Mouse (Mus musculus): ENCODE measurements around the gene Itga11.

The Itga11 gene

GRCm38 (mm10) chr9:62684311-62684710 is 6.7 kb downstream of the Itga11 start:
- DNase-seq (ENCODE audit: low spot score in 2 of 2) = no peak

- DNase-seq (ENCODE audit: low spot score in 2 of 2) = no peak
These were observed 12.1 kb downstream of the Itga11 start for GRCm38 (mm10) chr9:62689748-62690147.

GRCm38 (mm10) chr9:62694054-62694453 is 16.4 kb downstream of the Itga11 start:
- no peak for DNase-seq (ENCODE audit: low spot score in 2 of 2)

- DNase-seq (ENCODE audit: low spot score in 2 of 2) = no peak
These were observed 17.6 kb downstream of the Itga11 start for GRCm38 (mm10) chr9:62695210-62695609.

GRCm38 (mm10) chr9:62696799-62697198 is 19.2 kb downstream of the Itga11 start:
- no peak for DNase-seq (ENCODE audit: low spot score in 2 of 2)

GRCm38 (mm10) chr9:62707267-62707666 is 29.6 kb downstream of the Itga11 start:
- DNase-seq (ENCODE audit: low spot score in 2 of 2) = no peak

GRCm38 (mm10) chr9:62707870-62708269 is 30.2 kb downstream of the Itga11 start:
- DNase-seq (ENCODE audit: low spot score in 2 of 2) = no peak

GRCm38 (mm10) chr9:62709983-62710382 is 32.4 kb downstream of the Itga11 start:
- DNase-seq (ENCODE audit: low spot score in 2 of 2) = no peak

GRCm38 (mm10) chr9:62712374-62712773 is 34.7 kb downstream of the Itga11 start:
- no peak for DNase-seq (ENCODE audit: low spot score in 2 of 2)

- DNase-seq (ENCODE audit: low spot score in 2 of 2) = no peak
These were observed 35.4 kb downstream of the Itga11 start for GRCm38 (mm10) chr9:62713040-62713439.

GRCm38 (mm10) chr9:62714336-62714735 is 36.7 kb downstream of the Itga11 start:
- DNase-seq (ENCODE audit: low spot score in 2 of 2) = no peak

- DNase-seq (ENCODE audit: low spot score in 2 of 2) = no peak
These were observed 40.4 kb downstream of the Itga11 start for GRCm38 (mm10) chr9:62717982-62718381.

GRCm38 (mm10) chr9:62721791-62722190 is 44.2 kb downstream of the Itga11 start:
- no peak for DNase-seq (ENCODE audit: low spot score in 2 of 2)

GRCm38 (mm10) chr9:62722716-62723115 is 45.1 kb downstream of the Itga11 start:
- no peak for DNase-seq (ENCODE audit: low spot score in 2 of 2)

GRCm38 (mm10) chr9:62724175-62724574 is 46.5 kb downstream of the Itga11 start:
- DNase-seq (ENCODE audit: low spot score in 2 of 2) = no peak

- no peak for DNase-seq (ENCODE audit: low spot score in 2 of 2)
These were observed 47.6 kb downstream of the Itga11 start for GRCm38 (mm10) chr9:62725247-62725646.

- no peak for DNase-seq (ENCODE audit: low spot score in 2 of 2)
These were observed 48.8 kb downstream of the Itga11 start for GRCm38 (mm10) chr9:62726472-62726871.

- peak; percentile 32 to 75 for DNase-seq (ENCODE audit: low spot score in 2 of 2)
These were observed 67.1 kb downstream of the Itga11 start for GRCm38 (mm10) chr9:62744558-62745275.

- DNase-seq (ENCODE audit: low spot score in 2 of 2) = no peak
These were observed 69.0 kb downstream of the Itga11 start for GRCm38 (mm10) chr9:62746646-62747045.

GRCm38 (mm10) chr9:62749666-62750065 is 72.0 kb downstream of the Itga11 start:
- DNase-seq (ENCODE audit: low spot score in 2 of 2) = no peak

GRCm38 (mm10) chr9:62750381-62750780 is 72.8 kb downstream of the Itga11 start:
- DNase-seq (ENCODE audit: low spot score in 2 of 2) = no peak

- DNase-seq (ENCODE audit: low spot score in 2 of 2) = no peak
These were observed 80.7 kb downstream of the Itga11 start for GRCm38 (mm10) chr9:62758288-62758687.

- DNase-seq (ENCODE audit: low spot score in 2 of 2) = no peak
These were observed 82.0 kb downstream of the Itga11 start for GRCm38 (mm10) chr9:62759601-62760000.

GRCm38 (mm10) chr9:62763478-62763877 is 85.9 kb downstream of the Itga11 start:
- no peak for DNase-seq (ENCODE audit: low spot score in 2 of 2)

Measured in spleen, postnatal 4 days (tissue).